Mouse (Mus musculus): ENCODE data around the gene Cuedc2. TPM values are rescaled to one million over a fixed set of nuclear protein-coding genes. Genes with fewer than 3 reads are reported as not detected.
A peak's percentile ranks its signal among the peaks of the same experiment; 100 is the strongest.

The Cuedc2 gene
- polyA plus RNA-seq, 1 experiment from 2014 or later, result 150 TPM

GRCm38 (mm10) chr19:46318586-46319378 is 19.7 kb downstream of the Cuedc2 start:
- no peak overlapping the region for H3K4me3 ChIP-seq (ENCODE audit: low read length)
- no peaks in the 10 kb centered on the region for H3K9me3 ChIP-seq (replicated peaks; ENCODE audit: control insufficient read depth, low read length)
- H3K4me2 ChIP-seq (ENCODE audit: low read depth, low read length), result peak overlapping the region; percentile 7; the same call in 1 of the 2 replicates
- peaks cover 14% of the 10 kb centered on the region for H3K4me1 ChIP-seq (ENCODE audit: control insufficient read depth, insufficient read depth, low read length)
- no peak overlapping the region for H3K27ac ChIP-seq (ENCODE audit: low read length)
- H3K9ac ChIP-seq (ENCODE audit: low read length), result no peak overlapping the region
- H3K36me3 ChIP-seq (ENCODE audit: control insufficient read depth, insufficient read depth), result no peaks in the 10 kb centered on the region
- H3K27me3 ChIP-seq (ENCODE audit: control insufficient read depth, insufficient read depth, low read length), result peaks cover 87% of the 10 kb centered on the region
- no peak for ATAC-seq (replicated peaks; ENCODE audit: extremely low read depth, insufficient read depth, low FRiP score)
- 10% methylated on average over 16 of the region's 16 CpGs for WGBS

GRCm38 (mm10) chr19:46318031-46318471 is 20.5 kb downstream of the Cuedc2 start:
- WGBS, result 2% methylated on average over 30 of the region's 42 CpGs
- H3K9ac ChIP-seq (ENCODE audit: low read length), result peak overlapping the region; percentile 50
- H3K36me3 ChIP-seq (ENCODE audit: control insufficient read depth, insufficient read depth), result no peaks in the 10 kb centered on the region
- H3K4me2 ChIP-seq (ENCODE audit: low read depth, low read length), result peak overlapping the region; percentile 68
- H3K27me3 ChIP-seq (ENCODE audit: control insufficient read depth, insufficient read depth, low read length), result peaks cover 87% of the 10 kb centered on the region
- peak overlapping the region; percentile 50 for H3K4me3 ChIP-seq (ENCODE audit: low read length)
- no peak; the same call in 1 of the 2 replicates for ATAC-seq (replicated peaks; ENCODE audit: extremely low read depth, insufficient read depth, low FRiP score)
- H3K4me1 ChIP-seq (ENCODE audit: control insufficient read depth, insufficient read depth, low read length), result peaks cover 14% of the 10 kb centered on the region
- no peak overlapping the region for H3K27ac ChIP-seq (ENCODE audit: low read length)
- H3K9me3 ChIP-seq (replicated peaks; ENCODE audit: control insufficient read depth, low read length), result no peaks in the 10 kb centered on the region

GRCm38 (mm10) chr19:46317546-46317885 is 21.0 kb downstream of the Cuedc2 start:
- Histone ChIP-seq H3K27ac (ENCODE audit: low read length) (no peak overlapping the region), H3K4me2 (ENCODE audit: low read depth, low read length) (peak overlapping the region; percentile 68), H3K4me1 (ENCODE audit: control insufficient read depth, insufficient read depth, low read length) (peaks cover 14% of the 10 kb centered on the region), H3K9me3 (replicated peaks; ENCODE audit: control insufficient read depth, low read length) (no peaks in the 10 kb centered on the region), H3K4me3 (ENCODE audit: low read length) (peak overlapping the region; percentile 50), H3K36me3 (ENCODE audit: control insufficient read depth, insufficient read depth) (no peaks in the 10 kb centered on the region), H3K27me3 (ENCODE audit: control insufficient read depth, insufficient read depth, low read length) (peaks cover 86% of the 10 kb centered on the region), H3K9ac (ENCODE audit: low read length) (peak overlapping the region; percentile 50)
- no peak for ATAC-seq (replicated peaks; ENCODE audit: extremely low read depth, insufficient read depth, low FRiP score)
- WGBS, result under 1% methylated on average over 48 of the region's 48 CpGs

- no peak for ATAC-seq (replicated peaks; ENCODE audit: extremely low read depth, insufficient read depth, low FRiP score)
- WGBS, result 35% methylated on average over 15 of the region's 15 CpGs
- Histone ChIP-seq H3K4me3 (ENCODE audit: low read length) (peak overlapping the region; percentile 50), H3K4me1 (ENCODE audit: control insufficient read depth, insufficient read depth, low read length) (peaks cover 14% of the 10 kb centered on the region), H3K4me2 (ENCODE audit: low read depth, low read length) (peak overlapping the region; percentile 68), H3K36me3 (ENCODE audit: control insufficient read depth, insufficient read depth) (peaks cover 4% of the 10 kb centered on the region), H3K27ac (ENCODE audit: low read length) (no peak overlapping the region), H3K9ac (ENCODE audit: low read length) (no peak overlapping the region; the same call in 1 of the 2 replicates), H3K27me3 (ENCODE audit: control insufficient read depth, insufficient read depth, low read length) (peaks cover 83% of the 10 kb centered on the region), H3K9me3 (replicated peaks; ENCODE audit: control insufficient read depth, low read length) (no peaks in the 10 kb centered on the region)
Observed at GRCm38 (mm10) chr19:46316846-46317545, 21.5 kb downstream of the Cuedc2 start.

- no peak overlapping the region for H3K9ac ChIP-seq (ENCODE audit: low read length)
Observed at GRCm38 (mm10) chr19:46315752-46316610, 22.5 kb downstream of the Cuedc2 start.

GRCm38 (mm10) chr19:46314872-46315742 is 23.4 kb downstream of the Cuedc2 start:
- Histone ChIP-seq H3K9ac (ENCODE audit: low read length) (no peak overlapping the region), H3K27me3 (ENCODE audit: control insufficient read depth, insufficient read depth, low read length) (peaks cover 65% of the 10 kb centered on the region), H3K4me1 (ENCODE audit: control insufficient read depth, insufficient read depth, low read length) (peaks cover 14% of the 10 kb centered on the region), H3K4me3 (ENCODE audit: low read length) (no peak overlapping the region), H3K4me2 (ENCODE audit: low read depth, low read length) (no peak overlapping the region), H3K9me3 (replicated peaks; ENCODE audit: control insufficient read depth, low read length) (no peaks in the 10 kb centered on the region), H3K27ac (ENCODE audit: low read length) (no peak overlapping the region), H3K36me3 (ENCODE audit: control insufficient read depth, insufficient read depth) (peaks cover 17% of the 10 kb centered on the region)
- ATAC-seq (replicated peaks; ENCODE audit: extremely low read depth, insufficient read depth, low FRiP score), result no peak
- WGBS, result 38% methylated on average over 14 of the region's 14 CpGs

More at GRCm38 (mm10) chr19:46315752-46316610, 22.5 kb downstream of the Cuedc2 start:
- H3K27ac ChIP-seq (ENCODE audit: low read length), result no peak overlapping the region
- WGBS, result 51% methylated on average over 12 of the region's 12 CpGs
- peaks cover 74% of the 10 kb centered on the region for H3K27me3 ChIP-seq (ENCODE audit: control insufficient read depth, insufficient read depth, low read length)
- ATAC-seq (replicated peaks; ENCODE audit: extremely low read depth, insufficient read depth, low FRiP score), result no peak
- H3K36me3 ChIP-seq (ENCODE audit: control insufficient read depth, insufficient read depth), result peaks cover 10% of the 10 kb centered on the region
- no peak overlapping the region for H3K4me3 ChIP-seq (ENCODE audit: low read length)
- peaks cover 14% of the 10 kb centered on the region for H3K4me1 ChIP-seq (ENCODE audit: control insufficient read depth, insufficient read depth, low read length)
- no peaks in the 10 kb centered on the region for H3K9me3 ChIP-seq (replicated peaks; ENCODE audit: control insufficient read depth, low read length)
- no peak overlapping the region for H3K4me2 ChIP-seq (ENCODE audit: low read depth, low read length)

- H3K4me3 ChIP-seq (ENCODE audit: low read length), result no peak overlapping the region
- no peak for ATAC-seq (replicated peaks; ENCODE audit: extremely low read depth, insufficient read depth, low FRiP score)
Observed at GRCm38 (mm10) chr19:46314151-46314601, 24.3 kb downstream of the Cuedc2 start.

GRCm38 (mm10) chr19:46313591-46313990 is 24.9 kb downstream of the Cuedc2 start:
- no peak overlapping the region for H3K9ac ChIP-seq (ENCODE audit: low read length)
- no peak overlapping the region for H3K4me2 ChIP-seq (ENCODE audit: low read depth, low read length)
- no peak overlapping the region for H3K4me3 ChIP-seq (ENCODE audit: low read length)
- peaks cover 24% of the 10 kb centered on the region for H3K36me3 ChIP-seq (ENCODE audit: control insufficient read depth, insufficient read depth)
- peaks cover 56% of the 10 kb centered on the region for H3K27me3 ChIP-seq (ENCODE audit: control insufficient read depth, insufficient read depth, low read length)
- H3K9me3 ChIP-seq (replicated peaks; ENCODE audit: control insufficient read depth, low read length), result no peaks in the 10 kb centered on the region
- WGBS, result 72% methylated on average over 6 of the region's 6 CpGs
- no peak for ATAC-seq (replicated peaks; ENCODE audit: extremely low read depth, insufficient read depth, low FRiP score)
- H3K27ac ChIP-seq (ENCODE audit: low read length), result no peak overlapping the region
- peaks cover 18% of the 10 kb centered on the region for H3K4me1 ChIP-seq (ENCODE audit: control insufficient read depth, insufficient read depth, low read length)

More at GRCm38 (mm10) chr19:46314151-46314601, 24.3 kb downstream of the Cuedc2 start:
- Histone ChIP-seq H3K9ac (ENCODE audit: low read length) (no peak overlapping the region), H3K4me2 (ENCODE audit: low read depth, low read length) (no peak overlapping the region), H3K36me3 (ENCODE audit: control insufficient read depth, insufficient read depth) (peaks cover 24% of the 10 kb centered on the region), H3K4me1 (ENCODE audit: control insufficient read depth, insufficient read depth, low read length) (peaks cover 15% of the 10 kb centered on the region), H3K27me3 (ENCODE audit: control insufficient read depth, insufficient read depth, low read length) (peaks cover 61% of the 10 kb centered on the region), H3K27ac (ENCODE audit: low read length) (no peak overlapping the region), H3K9me3 (replicated peaks; ENCODE audit: control insufficient read depth, low read length) (no peaks in the 10 kb centered on the region)
- WGBS, result 23% methylated on average over 18 of the region's 18 CpGs
